Mouse (Mus musculus) lung, postnatal 10 days (tissue): ENCODE data around the gene Teddm3.
"Not testable (repeated sequence)": the region's sequence is repeated elsewhere in the genome, so short reads cannot be mapped to it uniquely, and the experiment has no call there.

Source experiments
- DNase-seq: peaks from one replicate; pipeline ENCODE4 v3.0.0; 2021

Teddm3 gene

GRCm38 (mm10) chr16:21153900-21154299 lies at the start of gene Teddm3:
Teddm3 (minus strand) TSS chr16:21154000.
- DNase-seq, result not testable (repeated sequence)

GRCm38 (mm10) chr16:21202731-21203130 lies 48.9 kb upstream of the Teddm3 start:
- DNase-seq, result no peak

- DNase-seq, result no peak
Observed at GRCm38 (mm10) chr16:21199426-21199825, 45.6 kb upstream of the Teddm3 start.

GRCm38 (mm10) chr16:21198529-21198928 lies 44.7 kb upstream of the Teddm3 start:
- peak; percentile 64 for DNase-seq

GRCm38 (mm10) chr16:21198006-21198405 lies 44.2 kb upstream of the Teddm3 start:
- no peak for DNase-seq

- DNase-seq, result no peak
Observed at GRCm38 (mm10) chr16:21197542-21197941, 43.7 kb upstream of the Teddm3 start.

GRCm38 (mm10) chr16:21196576-21196975 lies 42.8 kb upstream of the Teddm3 start:
- DNase-seq, result no peak

- DNase-seq, result no peak
Observed at GRCm38 (mm10) chr16:21195260-21195866, 41.6 kb upstream of the Teddm3 start.

GRCm38 (mm10) chr16:21194182-21194581 lies 40.4 kb upstream of the Teddm3 start:
- no peak for DNase-seq

GRCm38 (mm10) chr16:21192509-21193354 lies 38.9 kb upstream of the Teddm3 start:
- DNase-seq, result peak; percentile 88

GRCm38 (mm10) chr16:21191569-21191968 lies 37.8 kb upstream of the Teddm3 start:
- DNase-seq, result no peak

- DNase-seq, result no peak
Observed at GRCm38 (mm10) chr16:21188345-21188744, 34.5 kb upstream of the Teddm3 start.

GRCm38 (mm10) chr16:21187568-21187967 lies 33.8 kb upstream of the Teddm3 start:
- no peak for DNase-seq

- no peak for DNase-seq
Observed at GRCm38 (mm10) chr16:21184697-21185096, 30.9 kb upstream of the Teddm3 start.

GRCm38 (mm10) chr16:21182108-21182507 lies 28.3 kb upstream of the Teddm3 start:
- no peak for DNase-seq

GRCm38 (mm10) chr16:21175236-21175635 lies 21.4 kb upstream of the Teddm3 start:
- DNase-seq, result no peak

- DNase-seq, result no peak
Observed at GRCm38 (mm10) chr16:21168730-21169129, 14.9 kb upstream of the Teddm3 start.

- not testable (repeated sequence) for DNase-seq
Observed at GRCm38 (mm10) chr16:21165343-21166220, 11.8 kb upstream of the Teddm3 start.

- not testable (repeated sequence) for DNase-seq
Observed at GRCm38 (mm10) chr16:21163423-21163822, 9.6 kb upstream of the Teddm3 start.

GRCm38 (mm10) chr16:21159226-21159625 lies 5.4 kb upstream of the Teddm3 start:
- not testable (repeated sequence) for DNase-seq

- not testable (repeated sequence) for DNase-seq
Observed at GRCm38 (mm10) chr16:21156261-21156660, 2.5 kb upstream of the Teddm3 start.

GRCm38 (mm10) chr16:21151564-21152361 lies 2.0 kb downstream of the Teddm3 start:
- peak; percentile 42 for DNase-seq
